Mouse (Mus musculus) thymus, postnatal 0 days (tissue): ENCODE results near the gene Dnaja2. TPM values are rescaled to one million over a fixed set of nuclear protein-coding genes. Genes with fewer than 3 reads are reported as not detected.

Experiments
- DNase-seq: peaks from one replicate; pipeline ENCODE4 v3.0.0-alpha.2; 2015; ENCODE audit warnings: low spot score
- polyA plus RNA-seq: library from polyadenylated mRNA; unstranded; fragments of >200 nt; fragmentation: Nextera tagmentation; extraction: Ambion mirVana; gene quantifications from 2 replicates; pipeline ENCODE4 v1.2.1, GENCODE M21; 2015

Dnaja2 gene
- polyA plus RNA-seq, 1 experiment from 2014 or later, result 150 TPM

DNA sequence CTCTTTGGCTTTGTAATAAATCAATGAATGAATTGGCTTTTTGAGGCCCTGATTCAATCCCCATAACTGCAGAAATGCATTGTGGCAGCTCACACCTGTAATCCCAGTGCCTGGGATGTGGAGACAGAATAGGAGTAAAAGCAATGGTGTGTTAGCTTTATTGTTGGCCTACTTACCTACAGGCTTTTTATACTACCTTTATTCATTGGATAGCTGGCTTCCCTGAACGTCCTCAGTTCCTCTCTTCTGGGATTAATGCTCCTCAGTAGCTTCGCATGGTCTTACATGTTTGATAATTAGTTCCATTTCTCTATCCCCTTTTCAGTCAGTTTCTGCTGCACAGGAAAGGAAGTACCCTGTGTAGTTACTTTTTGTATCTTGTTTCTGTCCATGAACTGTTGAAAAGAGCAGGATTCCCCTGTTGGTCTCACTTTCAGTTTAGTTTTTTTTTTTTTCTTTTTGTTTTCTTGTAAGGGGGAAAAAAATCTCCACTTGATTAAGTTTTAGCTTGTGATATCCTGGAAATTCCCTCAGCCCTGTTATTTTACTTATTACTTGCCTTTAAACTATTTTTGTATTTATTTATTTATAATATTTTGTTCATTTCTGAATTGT lies 1.9 kb upstream of the Dnaja2 start:
- DNase-seq, result no peak

DNA sequence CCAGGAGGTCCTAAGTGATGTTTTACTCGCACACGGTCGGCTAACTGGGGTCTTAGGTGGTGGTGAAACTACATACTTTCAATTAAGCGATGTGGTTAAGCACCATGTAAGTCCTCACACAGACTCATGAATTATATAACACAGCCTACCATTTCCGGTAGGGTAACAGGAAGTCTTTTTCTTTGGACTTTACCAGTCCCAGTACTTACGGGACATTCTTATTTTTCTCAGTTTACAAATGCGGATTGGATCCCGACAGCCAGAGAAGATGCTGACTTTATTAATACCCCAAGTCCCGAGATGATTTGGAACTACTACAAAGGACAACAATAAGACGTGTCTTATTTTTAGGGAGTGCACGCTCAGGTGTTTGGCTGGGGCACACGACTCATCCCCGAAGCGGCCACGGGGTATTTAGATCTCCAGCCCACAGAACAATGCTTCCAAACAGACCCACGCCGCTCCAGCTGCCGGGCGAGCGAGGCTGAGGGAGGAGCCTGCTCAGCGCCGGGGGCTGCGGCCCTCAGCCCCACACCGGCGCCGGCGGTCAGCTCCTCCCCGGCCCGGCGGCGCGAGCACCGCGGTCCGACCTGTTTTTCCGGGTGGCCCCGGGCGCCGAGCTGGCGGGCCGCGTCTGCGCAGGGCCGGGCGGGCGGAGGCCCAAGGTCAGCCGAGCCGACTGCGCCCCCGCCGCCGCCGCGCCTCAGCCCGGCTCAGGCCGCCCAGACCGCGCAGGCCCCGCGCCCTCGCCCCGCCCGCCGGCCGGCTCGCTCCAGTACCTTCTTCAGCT lies 558 bp downstream of the Dnaja2 start:
- peak; percentile 52 for DNase-seq

DNA sequence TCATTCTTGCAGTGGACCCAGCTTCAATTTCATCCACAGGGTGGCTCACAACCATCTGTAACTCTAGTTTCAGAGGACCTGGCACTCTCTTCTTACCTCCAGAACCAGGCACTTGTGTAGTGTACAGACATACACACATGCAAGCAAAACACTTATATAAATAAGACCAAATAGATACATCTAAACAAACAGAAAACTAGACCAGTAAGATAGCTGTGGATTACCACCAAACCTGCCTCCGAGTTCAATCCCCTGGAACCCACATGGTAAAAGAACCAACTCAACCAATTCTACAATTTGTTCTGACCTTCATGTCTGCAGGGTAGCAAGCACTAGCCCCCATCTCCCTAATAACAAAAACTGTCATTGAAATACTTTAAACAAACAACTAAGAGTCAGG lies 3.2 kb downstream of the Dnaja2 start:
- DNase-seq, result no peak

DNA sequence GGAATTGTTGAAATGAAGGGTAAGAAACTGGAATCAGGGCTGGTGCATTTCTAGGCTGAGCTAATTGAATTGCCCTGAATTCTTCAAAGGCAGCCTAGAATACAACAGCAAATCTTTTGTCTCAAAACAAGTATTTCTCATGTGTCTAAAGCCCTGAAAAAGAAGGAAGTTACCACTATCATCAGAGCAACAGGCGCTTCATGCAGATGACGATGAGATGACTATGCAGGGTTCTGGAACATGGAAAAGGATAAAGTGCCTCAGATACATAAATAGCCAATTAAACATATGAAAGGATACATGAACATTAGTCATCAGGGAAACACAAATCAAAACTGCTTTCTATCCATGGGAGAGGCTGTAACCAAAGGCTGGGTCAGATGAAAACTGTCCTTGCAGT lies 18.8 kb downstream of the Dnaja2 start:
- DNase-seq, result no peak

DNA sequence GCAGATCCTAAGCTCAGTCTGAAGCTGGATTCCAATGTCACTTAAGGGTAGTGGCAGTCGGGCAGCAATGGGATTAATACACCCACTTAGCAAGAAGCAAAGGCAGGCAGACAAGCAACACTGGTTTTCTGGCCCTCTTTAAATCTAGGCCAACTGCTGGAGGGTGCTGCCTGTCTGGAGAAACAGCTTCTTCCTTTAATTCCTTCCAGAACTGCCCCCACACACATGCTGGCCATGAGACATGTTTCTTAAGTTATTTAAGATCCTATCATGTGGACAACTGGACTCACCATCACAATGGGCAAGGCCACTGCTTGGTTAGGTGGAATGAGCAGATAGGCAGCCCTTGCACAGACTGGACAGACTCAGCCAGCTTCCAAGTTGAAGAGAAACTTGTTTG lies 21.0 kb downstream of the Dnaja2 start:
- no peak for DNase-seq

DNA sequence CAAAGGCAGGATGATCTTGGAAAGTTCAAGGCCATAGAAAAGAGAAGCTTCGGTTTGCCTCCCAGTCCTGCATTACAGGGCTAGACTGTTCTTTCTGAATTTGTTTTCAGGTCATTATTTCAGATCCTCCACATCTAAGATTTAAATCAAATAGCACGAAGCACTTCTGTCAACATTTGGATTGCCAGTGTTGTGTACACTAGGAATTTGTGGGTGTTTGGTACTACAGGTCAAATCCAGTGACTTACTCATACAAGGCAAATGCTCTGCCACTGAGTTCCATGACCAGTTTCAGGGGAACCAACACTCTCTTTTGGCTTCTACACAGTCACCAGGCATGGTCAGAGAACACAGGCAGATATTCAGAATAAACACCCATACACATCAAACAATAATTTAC lies 21.7 kb downstream of the Dnaja2 start:
- no peak for DNase-seq

DNA sequence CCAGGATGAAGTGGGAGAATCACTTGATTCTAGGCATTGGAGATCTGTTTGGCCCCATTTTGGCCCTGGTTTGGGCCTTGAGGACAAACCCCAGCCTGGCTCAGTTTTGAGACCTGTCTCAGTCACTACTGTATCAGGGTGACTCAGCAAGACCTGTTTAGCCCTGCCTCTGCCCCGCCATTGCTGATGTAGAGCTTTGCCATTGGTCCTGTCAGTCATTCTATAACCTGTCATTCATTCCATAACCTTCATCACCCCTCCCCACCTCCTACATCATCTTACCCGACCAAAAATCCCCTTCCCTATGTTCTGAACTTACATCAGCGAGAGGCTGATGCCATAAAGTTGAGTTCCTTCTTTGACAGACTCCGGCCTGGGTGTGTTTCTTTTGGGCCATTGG lies 22.3 kb downstream of the Dnaja2 start:
- no peak for DNase-seq

DNA sequence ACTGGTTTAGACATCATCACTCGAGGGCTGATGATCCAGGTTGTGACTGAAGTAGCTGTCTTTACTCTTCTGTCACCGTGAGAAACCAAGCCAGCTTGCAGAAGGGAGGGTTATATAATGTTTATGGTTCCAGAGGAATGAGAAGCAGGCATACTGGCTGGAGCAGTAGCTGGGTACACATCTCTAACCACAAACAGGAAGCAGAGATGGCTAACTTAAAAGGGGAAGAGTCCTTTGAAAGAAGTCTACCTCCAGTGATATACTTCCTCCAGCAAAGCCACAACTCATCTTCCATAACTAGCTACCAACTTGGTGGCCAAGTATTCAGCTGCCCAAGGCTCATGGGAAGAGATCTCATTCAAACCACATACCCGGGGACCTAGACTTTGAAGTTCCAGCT lies 23.7 kb downstream of the Dnaja2 start:
- DNase-seq, result no peak

DNA sequence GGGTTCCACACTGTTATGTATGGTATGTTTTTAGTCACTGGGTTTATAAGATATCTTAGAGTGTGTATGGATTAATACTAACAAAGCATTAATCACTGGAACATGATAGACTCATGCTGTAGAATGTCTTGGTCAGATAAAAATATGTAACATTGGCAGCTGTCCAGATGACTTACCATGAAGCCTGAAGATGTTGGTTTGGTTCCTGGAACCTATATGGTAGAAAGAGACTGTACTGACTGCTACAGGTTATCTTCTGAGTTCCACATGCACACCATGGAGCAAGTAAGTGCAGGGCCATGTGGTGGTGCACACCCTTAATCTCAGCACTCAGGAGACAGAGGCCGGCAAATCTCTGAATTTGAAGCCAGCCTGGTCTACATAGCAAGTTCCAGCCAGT lies 24.4 kb downstream of the Dnaja2 start:
- no peak for DNase-seq

DNA sequence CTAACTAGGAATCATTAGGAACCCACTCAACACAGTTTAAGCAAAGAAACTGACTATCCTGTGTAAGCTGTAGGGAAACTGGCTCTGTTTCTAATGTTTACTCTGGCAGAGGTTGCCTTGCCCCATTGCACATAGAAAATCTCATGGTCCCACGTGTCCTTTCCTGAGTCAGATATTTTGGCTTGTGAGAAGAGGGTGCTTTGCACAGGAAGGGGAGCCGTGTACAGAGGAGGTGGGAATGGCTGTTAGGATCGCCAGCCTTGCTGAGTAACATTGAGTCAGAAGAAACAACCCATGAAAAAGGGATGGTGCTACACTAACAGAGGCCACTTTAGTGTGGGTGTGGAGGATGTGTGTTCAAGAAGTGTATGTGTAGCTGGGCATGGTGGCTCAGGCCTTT lies 26.2 kb downstream of the Dnaja2 start:
- DNase-seq, result no peak

DNA sequence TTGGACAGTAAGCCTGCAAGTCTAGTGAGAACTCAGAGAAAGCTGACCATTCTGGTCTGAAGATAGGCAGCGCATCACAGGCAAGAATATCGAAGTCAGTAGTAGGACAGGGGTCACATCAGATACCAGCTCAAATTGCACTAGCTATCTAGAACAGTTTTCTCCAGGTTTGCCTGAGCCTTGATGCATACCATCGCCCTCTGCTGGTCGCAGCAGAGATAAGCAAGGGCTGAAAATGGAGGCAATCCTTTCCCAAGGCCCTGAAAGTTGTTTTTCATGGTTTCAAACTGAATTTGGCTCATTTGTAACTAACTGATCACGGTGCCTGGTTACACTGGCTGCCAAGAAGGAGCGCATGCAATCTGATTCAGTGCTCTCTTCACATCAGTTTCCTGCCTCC lies 29.0 kb downstream of the Dnaja2 start:
- peak; percentile 60 for DNase-seq

DNA sequence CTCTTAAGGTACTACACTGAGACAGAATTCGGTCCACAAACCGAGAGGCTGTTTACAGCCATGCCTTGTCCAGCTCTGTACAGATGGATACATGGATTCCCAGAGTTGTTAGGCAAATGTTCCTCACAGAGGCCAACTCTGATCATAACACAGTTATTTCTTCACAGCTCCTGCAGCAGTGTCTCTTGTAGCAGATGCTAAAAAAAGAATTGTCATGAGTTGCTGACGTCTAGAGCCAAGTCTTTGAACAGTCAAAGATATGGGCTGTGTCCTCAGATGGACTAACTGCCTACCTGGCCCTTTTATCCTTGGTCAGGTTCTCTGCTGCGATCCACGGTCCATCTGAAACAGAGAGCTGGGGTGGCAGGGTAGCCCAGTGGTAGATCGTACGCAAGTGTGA lies 31.1 kb downstream of the Dnaja2 start:
- no peak for DNase-seq

DNA sequence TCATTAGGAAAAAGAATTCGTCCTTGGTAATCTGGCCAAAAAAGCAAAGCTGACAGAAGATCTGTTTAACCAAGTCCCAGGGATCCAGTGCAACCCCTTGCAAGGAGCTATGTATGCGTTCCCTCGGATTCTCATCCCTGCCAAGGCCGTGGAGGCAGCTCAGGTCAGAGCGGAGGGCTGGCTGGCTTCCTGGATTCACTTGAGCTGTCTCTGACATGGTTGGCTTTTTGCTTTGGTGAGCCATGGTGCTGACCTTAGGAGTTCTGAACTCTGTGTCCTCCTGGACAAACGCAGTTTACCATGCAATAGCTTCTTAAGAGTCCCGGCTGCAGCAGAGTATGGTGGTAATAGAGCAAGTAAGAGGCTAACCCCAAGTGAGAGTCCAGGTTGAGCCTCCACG lies 33.8 kb downstream of the Dnaja2 start:
- no peak for DNase-seq

DNA sequence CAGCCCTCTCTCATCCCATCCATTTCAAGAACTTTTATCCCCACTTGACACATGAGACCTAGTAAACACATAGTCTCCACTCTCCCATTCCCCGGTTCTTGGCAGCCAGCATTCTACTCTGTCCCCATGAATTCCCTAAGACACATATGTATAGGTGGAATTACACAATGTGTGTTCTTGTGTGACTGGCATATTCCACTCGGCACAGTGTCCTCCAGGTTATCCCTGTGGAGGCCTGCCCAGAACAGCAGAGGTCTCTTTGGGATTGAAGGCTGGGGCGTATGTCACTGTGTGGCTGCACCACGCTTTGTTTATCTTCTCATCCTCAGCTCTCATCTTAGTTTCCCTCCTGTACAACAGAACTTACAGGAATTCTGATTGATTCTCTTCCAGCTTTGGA lies 34.6 kb downstream of the Dnaja2 start:
- DNase-seq, result no peak

DNA sequence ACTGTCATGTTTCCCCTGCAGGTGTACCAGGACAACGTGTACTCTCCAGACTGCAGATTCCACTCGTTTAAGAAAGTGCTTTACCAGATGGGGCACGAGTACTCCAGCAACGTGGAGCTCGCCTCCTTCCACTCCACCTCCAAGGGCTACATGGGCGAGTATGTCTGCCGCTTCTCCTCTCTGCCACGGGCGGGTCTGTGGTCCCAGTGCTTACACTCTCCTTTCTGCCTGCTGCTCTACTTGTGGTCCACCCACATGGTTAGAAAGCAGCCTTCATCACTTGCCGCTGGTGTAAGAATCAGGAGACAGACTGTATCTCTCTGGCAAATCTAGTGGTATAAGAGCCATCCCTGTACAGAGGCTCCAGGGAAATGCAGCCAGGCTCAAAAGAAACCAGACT lies 37.2 kb downstream of the Dnaja2 start:
- DNase-seq, result no peak

DNA sequence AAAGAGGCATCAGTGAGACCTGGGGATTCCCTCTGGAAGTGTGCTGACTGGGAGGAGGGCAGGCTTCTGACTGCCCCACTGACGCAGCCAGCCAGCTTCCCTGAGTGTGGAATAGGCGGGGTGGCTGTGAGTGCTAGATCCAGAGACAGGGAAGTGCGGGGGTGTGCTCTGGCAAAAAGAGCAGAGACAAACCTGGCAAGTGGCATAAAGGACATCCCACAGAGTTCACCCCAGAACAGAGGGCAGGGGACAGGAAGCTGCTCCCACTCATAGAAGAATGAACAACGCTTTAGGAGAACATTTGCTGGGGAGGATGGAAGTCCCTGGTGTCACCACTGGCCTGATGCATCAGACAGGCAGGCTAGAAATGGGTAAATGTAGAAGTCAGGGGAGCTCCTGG lies 37.8 kb downstream of the Dnaja2 start:
- DNase-seq, result no peak

DNA sequence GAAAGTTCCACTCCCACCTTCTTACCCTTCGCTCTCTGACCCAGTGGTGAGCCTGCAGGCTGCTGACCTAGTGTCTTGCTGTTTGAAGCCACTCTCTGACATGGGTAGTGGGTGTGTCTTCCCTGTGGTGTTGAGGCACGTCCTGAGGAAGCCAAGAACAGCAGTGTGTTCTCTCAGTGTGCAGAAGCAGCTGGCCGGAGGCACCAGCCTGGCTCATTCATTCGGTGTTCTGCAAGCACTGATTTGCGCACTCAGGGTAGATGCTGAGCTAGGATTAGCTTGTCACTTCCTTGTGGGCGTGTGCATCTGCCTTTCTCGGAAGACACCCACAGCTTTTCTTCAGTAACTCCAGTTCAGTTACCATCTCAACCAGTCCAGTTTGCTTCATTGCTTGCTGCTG lies 39.8 kb downstream of the Dnaja2 start:
- DNase-seq, result no peak

DNA sequence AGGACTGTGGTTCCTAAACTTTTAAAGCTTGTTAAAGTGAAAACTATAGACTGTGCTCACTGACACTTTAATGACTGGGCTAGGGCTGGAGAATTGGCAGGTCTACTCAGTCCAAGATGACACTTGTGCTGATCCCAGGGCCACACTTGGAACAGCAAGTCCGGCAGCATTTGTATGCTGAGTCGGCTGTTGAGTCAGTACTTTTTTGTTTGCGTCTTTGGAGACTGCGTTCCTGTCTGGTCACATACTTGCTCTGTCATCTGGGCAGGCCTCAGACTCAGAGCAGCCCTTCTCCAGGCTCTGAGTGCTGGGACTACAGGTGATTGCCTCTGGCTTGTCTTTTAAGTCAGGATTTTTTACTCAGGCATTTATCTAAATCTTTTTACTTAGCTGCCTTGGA lies 41.9 kb downstream of the Dnaja2 start:
- DNase-seq, result no peak

DNA sequence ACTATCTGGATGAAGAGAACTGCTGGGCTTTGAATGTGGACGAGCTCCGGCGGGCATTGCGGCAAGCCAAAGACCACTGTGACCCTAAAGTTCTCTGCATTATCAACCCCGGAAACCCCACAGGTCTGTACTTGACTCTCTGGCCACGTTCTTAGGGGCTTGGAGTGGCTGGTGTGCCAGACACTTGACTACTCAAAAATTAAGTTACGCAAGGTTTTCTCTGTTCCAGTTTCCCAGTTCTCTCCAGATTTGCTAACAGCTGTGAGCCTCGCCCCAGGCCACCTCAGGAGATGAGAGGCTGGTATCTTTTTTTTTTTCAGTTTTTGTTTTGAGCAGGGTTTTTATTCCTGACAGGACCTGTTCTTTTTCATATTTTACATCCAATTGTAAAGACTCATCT lies 42.9 kb downstream of the Dnaja2 start:
- no peak for DNase-seq

DNA sequence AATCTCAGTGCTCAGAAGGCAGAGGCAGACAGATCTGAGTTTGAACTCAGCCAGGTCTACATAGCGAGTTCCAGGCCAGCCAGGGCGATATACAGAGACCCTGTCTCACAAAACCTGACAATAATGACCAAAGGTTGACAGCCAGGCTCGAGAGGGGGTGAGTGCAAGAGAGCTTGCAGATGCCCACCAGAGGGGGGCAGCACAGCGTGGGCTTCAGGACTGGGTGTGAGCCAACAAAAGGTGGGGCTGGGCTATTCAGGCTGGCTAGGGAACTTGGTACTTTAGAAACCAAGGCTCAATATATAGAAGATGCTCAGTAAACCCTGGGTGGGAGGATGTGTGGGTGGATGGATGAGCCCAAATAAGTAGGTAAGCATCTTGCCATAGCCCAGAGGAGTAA lies 46.5 kb downstream of the Dnaja2 start:
- no peak for DNase-seq

DNA sequence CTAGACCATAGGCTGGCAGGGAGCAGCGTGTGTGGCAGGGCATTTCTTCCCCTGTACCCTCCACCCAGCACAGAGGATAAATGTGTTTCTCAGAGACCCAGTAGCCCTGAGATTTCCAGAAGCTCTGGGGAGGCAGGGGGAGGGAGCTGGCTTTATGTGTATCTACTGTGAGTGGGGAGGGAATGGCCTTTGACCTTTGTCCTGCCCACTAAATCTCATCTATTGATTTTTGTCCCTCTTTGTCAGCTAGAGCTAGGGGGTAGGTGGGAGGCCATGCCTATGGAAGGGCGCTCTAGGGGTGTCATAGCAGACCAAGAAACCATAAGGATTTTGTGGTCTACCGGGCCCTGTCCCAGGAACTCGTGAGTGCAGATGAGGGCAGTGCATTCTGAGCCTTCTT lies 48.5 kb downstream of the Dnaja2 start:
- no peak for DNase-seq

DNA sequence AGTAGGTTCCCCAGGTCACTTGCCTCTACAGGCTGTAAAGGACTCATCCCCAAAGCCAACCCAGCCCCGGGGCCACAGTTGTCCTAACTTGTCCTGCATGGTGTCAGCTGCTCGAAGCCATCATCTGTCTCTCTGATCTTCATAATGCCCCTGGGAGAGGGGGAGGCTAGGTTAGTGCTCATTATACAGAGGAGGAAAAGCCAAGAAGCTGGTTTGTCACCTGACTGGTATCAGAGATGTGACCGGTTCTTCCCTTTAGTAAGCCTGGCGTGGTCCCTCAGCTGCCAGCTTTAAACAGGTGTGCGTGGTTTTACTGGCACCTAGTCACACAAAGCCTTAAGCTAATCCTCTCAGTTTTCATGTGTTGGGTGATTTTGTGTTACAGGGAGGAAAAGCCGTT lies 50.4 kb downstream of the Dnaja2 start:
- DNase-seq, result no peak

DNA sequence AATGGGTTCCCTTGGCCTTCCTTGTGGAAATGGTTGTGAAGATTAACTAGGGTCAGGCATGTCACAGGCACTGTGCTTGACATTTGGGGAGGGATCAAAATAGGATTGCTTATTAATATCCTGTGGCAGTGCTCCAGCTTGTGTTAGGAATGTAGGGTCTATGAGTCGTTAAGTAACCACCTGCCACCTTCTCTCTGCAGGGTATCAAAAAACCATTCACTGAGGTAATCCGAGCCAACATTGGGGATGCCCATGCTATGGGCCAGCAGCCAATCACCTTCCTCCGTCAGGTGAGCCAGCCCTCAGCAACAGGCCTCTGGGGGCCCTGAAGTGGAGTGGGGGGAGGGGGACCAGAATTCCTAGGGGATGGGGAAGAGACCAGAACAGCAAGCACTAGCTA lies 52.1 kb downstream of the Dnaja2 start:
- DNase-seq, result no peak
